ENCODE assay signal across 8 mouse cellular contexts in genomic region chr2:168590556-168590955, GRCm38 (mm10). TPM values are rescaled to one million over a fixed set of nuclear protein-coding genes. Genes with fewer than 3 reads are reported as not detected.
DNase-seq lines count a peak whose midpoint lies in the region; ATAC-seq lines count a peak whose summit lies in the region.

No protein-coding gene starts in this region.

- peak overlapping the region; percentile 51 for H3K4me3 ChIP-seq in lung, embryonic 15.5 days
- peak overlapping the region; percentile 62 for H3K4me3 ChIP-seq in hindbrain, embryonic 10.5 days
- H3K4me3 ChIP-seq in macrophage (ENCODE audit: inconsistent target): peak overlapping the region; percentile 90; the same call in 1 of the 2 replicates

- peak overlapping the region; percentile 74 for H3K4me2 ChIP-seq in lung, embryonic 15.5 days

- no peaks in the 10 kb centered on the region for H3K9me3 ChIP-seq in lung, embryonic 15.5 days
- H3K9me3 ChIP-seq in hindbrain, embryonic 10.5 days: no peaks in the 10 kb centered on the region

- peaks cover 27% of the 10 kb centered on the region for H3K27me3 ChIP-seq in lung, embryonic 15.5 days
- H3K27me3 ChIP-seq in hindbrain, embryonic 10.5 days (ENCODE audit: insufficient read depth, poor library complexity, severe bottlenecking): peaks cover 50% of the 10 kb centered on the region

- H3K27ac ChIP-seq in lung, embryonic 15.5 days: no peak overlapping the region
- no peak overlapping the region; the same call in 1 of the 2 replicates for H3K27ac ChIP-seq in hindbrain, embryonic 10.5 days
- 0 out of 2 replicates have a peak overlapping the region, but pooled peaks have one; percentile 19 for H3K27ac ChIP-seq in macrophage

- H3K4me1 ChIP-seq in lung, embryonic 15.5 days: peaks cover 17% of the 10 kb centered on the region
- H3K4me1 ChIP-seq in hindbrain, embryonic 10.5 days (replicated peaks): peaks cover 22% of the 10 kb centered on the region

- H3K9ac ChIP-seq in lung, embryonic 15.5 days: no peak overlapping the region

- no peak for ATAC-seq in lung, embryonic 15.5 days (ENCODE audit: borderline replicate concordance, extremely low read depth, low FRiP score, low TSS enrichment)

- H3K36me3 ChIP-seq in lung, embryonic 15.5 days: no peaks in the 10 kb centered on the region
- no peaks in the 10 kb centered on the region for H3K36me3 ChIP-seq in hindbrain, embryonic 10.5 days
- H3K36me3 ChIP-seq in macrophage (ENCODE audit: inconsistent target): no peaks in the 10 kb centered on the region

- 26% methylated on average over 10 of the region's 10 CpGs for WGBS in lung, embryonic 15.5 days
- 47% methylated on average over 10 of the region's 10 CpGs for WGBS in hindbrain, embryonic 10.5 days
- 15% methylated on average over 10 of the region's 10 CpGs for WGBS in macrophage (ENCODE audit: missing documents)

- intact Hi-C loops in left cerebral cortex, postnatal 36 days (cut with DNase I): no loop called here

- DNase-seq in lung, postnatal 14 days: no peak
- DNase-seq in hindbrain, embryonic 10.5 days (ENCODE audit: low spot score): no peak
- DNase-seq in thymus, adult 18-20 months: peak; percentile 26 to 61
- no peak for DNase-seq in left cerebral cortex, postnatal 36 days (ENCODE audit: low spot score in 2 of 2)
- DNase-seq in layer of hippocampus, adult 8-10 months (ENCODE audit: low spot score in 2 of 2): no peak
- no peak for DNase-seq in left cerebral cortex, adult 9 months (ENCODE audit: low spot score in 2 of 2)

- H3K79me2 ChIP-seq in macrophage (ENCODE audit: inconsistent target): peaks cover 44% of the 10 kb centered on the region

RNA-seq across cellular contexts. Expression of gene Nfatc2, which starts 10.9 kb away (rescaled TPM):
- polyA plus RNA-seq in lung, embryonic 15.5 days (2015; fragmentation: Nextera tagmentation; extraction: Ambion mirVana): 1.2 and 1.8 TPM in 2 replicates
- polyA plus RNA-seq in hindbrain, embryonic 10.5 days (2016; fragmentation: Nextera tagmentation; extraction: Ambion mirVana): 0.42 and 0.50 TPM in 2 replicates
- total RNA-seq in macrophage (2018; cell fraction: chromatin; rRNA removed): 100 to 1,000 TPM in 12 of 26 experiments, 10 to 100 TPM in 12, 1 to 10 TPM in 2; 7.9 to 169 (median 92.6) TPM
- 10 to 100 TPM; 17.9 to 68.6 (median 45.6) TPM for total RNA-seq in macrophage (2018; cell fraction: cytosol; rRNA removed)
- total RNA-seq in macrophage (2018; cell fraction: nucleus; rRNA removed): 100 to 1,000 TPM in 4 of 26 experiments, 10 to 100 TPM in 22; 16.9 to 130 (median 59.6) TPM
- 26.6 to 37.0 TPM (median 27.3 TPM) in 3 replicates for polyA plus RNA-seq in macrophage (2018)
- total RNA-seq in left cerebral cortex, postnatal 36 days (2021): 10 to 100 TPM in 1 of 2 experiments, 1 to 10 TPM in 1; 9.5 to 12.5 TPM
- total RNA-seq in layer of hippocampus, adult 8-10 months (2022): 10 to 100 TPM; 17.8 to 22.0 (median 21.1) TPM

Comparison
In these comparisons a context has a peak if more than half of its experiments do, and no peak if none do; other contexts are left out.
1. DNase-seq: peak in thymus, adult 18-20 months (2 of 2); none in lung, postnatal 14 days (single experiment), hindbrain, embryonic 10.5 days (single experiment), left cerebral cortex, postnatal 36 days (0 of 2), layer of hippocampus, adult 8-10 months (0 of 2) and left cerebral cortex, adult 9 months (0 of 2).
2. Peak in every context shown above with its lines, with median percentiles within 50 percentile points of each other: H3K4me3 ChIP-seq.